Mouse (Mus musculus) monocyte, adult 2 months (primary cell): Measurements from ENCODE around the gene Nfib.

Source experiments
- DNase-seq, 2 experiments: peaks; one replicate each; pipeline ENCODE4 v3.0.0; 2022; ENCODE audit warnings: low spot score in 2 of 2, low read depth in 1 of 2

Nfib gene

GRCm38 (mm10) chr4:82516211-82516795 is 189.2 kb downstream of the Nfib start:
- no peak for DNase-seq

- no peak for DNase-seq
These were observed 190.6 kb downstream of the Nfib start for GRCm38 (mm10) chr4:82514921-82515320.

GRCm38 (mm10) chr4:82514373-82514772 is 191.2 kb downstream of the Nfib start:
- DNase-seq: no peak

- no peak for DNase-seq
These were observed 192.2 kb downstream of the Nfib start for GRCm38 (mm10) chr4:82513426-82513750.

- DNase-seq: peak; percentile 23 to 29
These were observed 192.7 kb downstream of the Nfib start for GRCm38 (mm10) chr4:82512743-82513425.

GRCm38 (mm10) chr4:82512335-82512734 is 193.2 kb downstream of the Nfib start:
- DNase-seq: no peak

- DNase-seq: no peak
These were observed 194.0 kb downstream of the Nfib start for GRCm38 (mm10) chr4:82511524-82511923.

GRCm38 (mm10) chr4:82511001-82511513 is 194.5 kb downstream of the Nfib start:
- no peak for DNase-seq

GRCm38 (mm10) chr4:82509771-82510170 is 195.8 kb downstream of the Nfib start:
- DNase-seq: no peak

- DNase-seq: no peak
These were observed 196.3 kb downstream of the Nfib start for GRCm38 (mm10) chr4:82509166-82509767.

- DNase-seq: no peak
These were observed 197.3 kb downstream of the Nfib start for GRCm38 (mm10) chr4:82508281-82508687.

- no peak for DNase-seq
These were observed 197.8 kb downstream of the Nfib start for GRCm38 (mm10) chr4:82507541-82508280.

GRCm38 (mm10) chr4:82506731-82507331 is 198.7 kb downstream of the Nfib start:
- DNase-seq: no peak

- DNase-seq: no peak
These were observed 199.3 kb downstream of the Nfib start for GRCm38 (mm10) chr4:82506081-82506730.

- DNase-seq: no peak
These were observed 200.2 kb downstream of the Nfib start for GRCm38 (mm10) chr4:82505121-82506031.

- no peak for DNase-seq
These were observed 201.0 kb downstream of the Nfib start for GRCm38 (mm10) chr4:82504284-82505120.

GRCm38 (mm10) chr4:82504015-82504283 is 201.6 kb downstream of the Nfib start:
- DNase-seq: no peak

- no peak for DNase-seq
These were observed 202.1 kb downstream of the Nfib start for GRCm38 (mm10) chr4:82503274-82504014.
